Mouse (Mus musculus) brain, embryonic 14.5 days (tissue): ENCODE results near the gene Cd59b.
"Not testable (repeated sequence)": the region's sequence is repeated elsewhere in the genome, so short reads cannot be mapped to it uniquely, and the experiment has no call there.

Experiments
- CTCF ChIP-seq: fragments of 200-500 bp; IDR thresholded peaks from 2 replicates; pipeline ENCODE4 v1.5.1; 2012; ENCODE audit warnings: inconsistent platforms, mild to moderate bottlenecking, moderate library complexity, borderline replicate concordance; ENCODE audit not compliant: insufficient read depth, insufficient read length; ENCODE audit errors: extremely low read depth
- POLR2A ChIP-seq: fragments of 200-500 bp; IDR thresholded peaks from 2 replicates; pipeline ENCODE4 v1.6.1; 2012; ENCODE audit warnings: mild to moderate bottlenecking, inconsistent platforms, borderline replicate concordance; ENCODE audit not compliant: poor library complexity, insufficient read depth, insufficient read length, severe bottlenecking; ENCODE audit errors: extremely low read depth

- TF ChIP-seq CTCF, POLR2A: not testable (repeated sequence)
Measured at GRCm38 (mm10) chr2:104097396-104097795, 27.7 kb downstream of the Cd59b start.
